Mouse (Mus musculus) G1E (cell line): ENCODE results near the gene Kif11. TPM values are rescaled to one million over a fixed set of nuclear protein-coding genes. Genes with fewer than 3 reads are reported as not detected.

Source experiments
- ATAC-seq: 2 replicates; pipeline ENCODE4 v1.8.0; 2016; ENCODE audit warnings: mild to moderate bottlenecking; ENCODE audit not compliant: insufficient number of reproducible peaks, poor library complexity, low FRiP score, severe bottlenecking; ENCODE audit errors: extremely low read depth
- DNase-seq: peaks from one replicate; pipeline ENCODE4 v3.0.0; 2012; ENCODE audit warnings: low spot score
- H3K27me3 ChIP-seq: 2 replicates; pipeline ENCODE4 v1.6.1; 2012; ENCODE audit warnings: mild to moderate bottlenecking, low read length, inconsistent platforms; ENCODE audit not compliant: insufficient read depth
- H3K36me3 ChIP-seq: replicated peaks from 2 replicates; pipeline ENCODE3; 2012; ENCODE audit warnings: mild to moderate bottlenecking, inconsistent platforms
- H3K4me1 ChIP-seq: 2 replicates; pipeline ENCODE4 v1.6.1; 2012; ENCODE audit warnings: low read depth, low read length, inconsistent platforms, mixed read lengths; ENCODE audit not compliant: insufficient read depth
- H3K4me3 ChIP-seq: 2 replicates; pipeline ENCODE4 v1.5.1; 2012; ENCODE audit warnings: low read depth, mild to moderate bottlenecking, inconsistent platforms, low read length, moderate library complexity, mixed read lengths
- H3K9me3 ChIP-seq: replicated peaks from 2 replicates; pipeline ENCODE4 v1.6.1; 2012; ENCODE audit warnings: inconsistent platforms
- CTCF ChIP-seq: IDR thresholded peaks from 2 replicates; pipeline ENCODE4 v1.5.1; 2012; ENCODE audit warnings: low read depth, low read length, inconsistent platforms, mixed read lengths
- GATA1 ChIP-seq: IDR thresholded peaks from 2 replicates; pipeline ENCODE4 v1.6.1; 2012; ENCODE audit warnings: borderline replicate concordance, low read length, inconsistent platforms, mixed read lengths
- GATA2 ChIP-seq: IDR thresholded peaks from 2 replicates; pipeline ENCODE4 v1.6.1; 2012; ENCODE audit warnings: low read depth, low read length, inconsistent platforms, borderline replicate concordance
- POLR2AphosphoS5 ChIP-seq: IDR thresholded peaks from 2 replicates; pipeline ENCODE4 v1.6.1; 2012; ENCODE audit warnings: low read depth, low read length, inconsistent platforms; ENCODE audit not compliant: insufficient replicate concordance
- TAL1 ChIP-seq: conservative IDR thresholded peaks from 2 replicates; pipeline ENCODE4 v1.6.1; 2012; ENCODE audit warnings: low read depth, low read length, inconsistent platforms, mixed read lengths
- polyA plus RNA-seq: library from polyadenylated mRNA; stranded (reverse); fragments of >175 nt; gene quantifications from 2 replicates; pipeline ENCODE4 v1.2.3, GENCODE M21; 2012
- total RNA-seq, 2 experiments: library from RNA; stranded (forward) in 1 of 2; stranded (reverse) in 1 of 2; fragments of 200-1000 nt in 1 of 2; fragments of >200 nt in 1 of 2; fragmentation: Nextera tagmentation in 1 of 2; gene quantifications; 2 replicates each; pipeline ENCODE4 v1.2.3; 2014 to 2017

Kif11 gene
- total and polyA plus RNA-seq, 3 experiments: 6.6 to 200 (median 177) TPM

- peaks cover 42% of the 10 kb centered on the region for H3K4me1 ChIP-seq
- no peaks in the 10 kb centered on the region for H3K9me3 ChIP-seq
- H3K4me3 ChIP-seq: no peak overlapping the region
- no peak for ATAC-seq
- H3K27me3 ChIP-seq: peaks cover 5% of the 10 kb centered on the region; the same call in 1 of the 2 replicates
- DNase-seq: no peak
- TF ChIP-seq TAL1: no peak
- TF ChIP-seq POLR2AphosphoS5: no peak
- TF ChIP-seq GATA1: no peak
- no peak for TF ChIP-seq CTCF
- TF ChIP-seq GATA2: no peak
- peaks cover 24% of the 10 kb centered on the region for H3K36me3 ChIP-seq
These were observed 55.0 kb downstream of the Kif11 start for GRCm38 (mm10) chr19:37431139-37431756.

GRCm38 (mm10) chr19:37432868-37433570, 56.8 kb downstream of the Kif11 start:
- DNase-seq (no peak), ATAC-seq (no peak)
- peaks cover 49% of the 10 kb centered on the region for H3K4me1 ChIP-seq
- H3K27me3 ChIP-seq: peaks cover 5% of the 10 kb centered on the region; the same call in 1 of the 2 replicates
- peaks cover 40% of the 10 kb centered on the region for H3K36me3 ChIP-seq
- no peak for TF ChIP-seq GATA1
- TF ChIP-seq CTCF: no peak
- TF ChIP-seq TAL1: no peak
- no peak for TF ChIP-seq POLR2AphosphoS5
- TF ChIP-seq GATA2: no peak
- H3K9me3 ChIP-seq: peaks cover 6% of the 10 kb centered on the region; the same call in 1 of the 2 replicates
- H3K4me3 ChIP-seq: peak overlapping the region; percentile 92

GRCm38 (mm10) chr19:37433895-37434262, 57.7 kb downstream of the Kif11 start:
- H3K27me3 ChIP-seq: peaks cover 5% of the 10 kb centered on the region; the same call in 1 of the 2 replicates
- peaks cover 6% of the 10 kb centered on the region; the same call in 1 of the 2 replicates for H3K9me3 ChIP-seq
- TF ChIP-seq TAL1: no peak
- no peak for TF ChIP-seq GATA1
- no peak for TF ChIP-seq GATA2
- no peak for TF ChIP-seq CTCF
- no peak for TF ChIP-seq POLR2AphosphoS5
- peak overlapping the region; percentile 92 for H3K4me3 ChIP-seq
- DNase-seq (no peak), ATAC-seq (no peak)
- H3K36me3 ChIP-seq: peaks cover 45% of the 10 kb centered on the region
- peaks cover 45% of the 10 kb centered on the region for H3K4me1 ChIP-seq

- H3K27me3 ChIP-seq: peaks cover 5% of the 10 kb centered on the region; the same call in 1 of the 2 replicates
These were observed 58.2 kb downstream of the Kif11 start, which contains the start of gene Hhex for GRCm38 (mm10) chr19:37434263-37434951. Gene Hhex, plus strand, starts transcription at chr19:37434810.

GRCm38 (mm10) chr19:37435041-37435852, 59.0 kb downstream of the Kif11 start:
- TF ChIP-seq CTCF (no peak), TAL1 (peak; percentile 76)
- peaks cover 5% of the 10 kb centered on the region; the same call in 1 of the 2 replicates for H3K27me3 ChIP-seq
- DNase-seq (peak; percentile 68), ATAC-seq (peak; percentile 74)
- H3K36me3 ChIP-seq: peaks cover 55% of the 10 kb centered on the region
- peaks cover 6% of the 10 kb centered on the region; the same call in 1 of the 2 replicates for H3K9me3 ChIP-seq
- H3K4me1 ChIP-seq: peaks cover 51% of the 10 kb centered on the region
- H3K4me3 ChIP-seq: peak overlapping the region; percentile 92

More at GRCm38 (mm10) chr19:37434263-37434951, 58.2 kb downstream of the Kif11 start, which contains the start of gene Hhex:
- Histone ChIP-seq H3K9me3 (peaks cover 6% of the 10 kb centered on the region; the same call in 1 of the 2 replicates), H3K4me1 (peaks cover 47% of the 10 kb centered on the region), H3K4me3 (peak within 1 kb of the TSS; percentile 92), H3K36me3 (peaks cover 50% of the 10 kb centered on the region)
- ATAC-seq (peak; percentile 35; the same call in 1 of the 2 replicates), DNase-seq (peak; percentile 92)
- TF ChIP-seq POLR2AphosphoS5 (no peak), CTCF (no peak)
